Mouse (Mus musculus): ENCODE data around the gene Smurf2. TPM values are rescaled to one million over a fixed set of nuclear protein-coding genes. Genes with fewer than 3 reads are reported as not detected.
A peak's percentile ranks its signal among the peaks of the same experiment; 100 is the strongest.

The Smurf2 gene
- polyA plus RNA-seq (2015; fragmentation: Nextera tagmentation; extraction: Ambion mirVana): 14.0 and 15.1 TPM in 2 replicates

- peaks cover 29% of the 10 kb centered on the region for H3K4me1 ChIP-seq
- 3% methylated on average over 46 of the region's 72 CpGs for WGBS
- H3K9ac ChIP-seq: peak within 1 kb of the TSS; percentile 95
- no peaks in the 10 kb centered on the region for H3K27me3 ChIP-seq (replicated peaks)
- peak within 1 kb of the TSS; percentile 95 for H3K27ac ChIP-seq
- H3K4me3 ChIP-seq: peak within 1 kb of the TSS; percentile 91
- no peaks in the 10 kb centered on the region for H3K9me3 ChIP-seq
- no peaks in the 10 kb centered on the region for H3K36me3 ChIP-seq (replicated peaks)
- ATAC-seq (replicated peaks): peak; percentile 97
- peak within 1 kb of the TSS; percentile 90 for H3K4me2 ChIP-seq
These were observed at the start of gene Smurf2 for GRCm38 (mm10) chr11:106920551-106921379. TSS of gene Smurf2 (minus strand) at chr11:106920715.

DNA sequence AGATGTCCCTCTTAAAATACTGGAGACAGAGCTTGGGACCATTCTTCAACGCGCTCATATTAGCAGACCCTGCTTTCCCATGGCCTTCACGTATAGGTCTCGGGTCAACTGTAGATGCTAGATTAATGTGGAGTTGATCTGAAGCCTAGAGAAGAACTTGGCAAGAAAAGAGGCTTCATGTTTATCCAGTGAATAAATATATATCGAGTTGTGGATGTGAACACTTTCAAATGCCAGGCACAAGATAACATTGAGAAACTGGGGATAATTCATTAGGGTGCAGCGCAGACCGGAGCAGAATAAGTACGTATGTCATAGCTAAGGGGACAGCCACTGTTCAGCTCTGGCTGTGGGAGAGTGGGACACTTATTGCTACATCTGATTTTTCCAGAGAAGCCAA is 49.3 kb upstream of the Smurf2 start:
- H3K4me2 ChIP-seq: no peak overlapping the region
- H3K4me1 ChIP-seq: no peaks in the 10 kb centered on the region
- no peak overlapping the region for H3K27ac ChIP-seq
- no peaks in the 10 kb centered on the region for H3K27me3 ChIP-seq (replicated peaks)
- 96% methylated on average over 8 of the region's 8 CpGs for WGBS
- no peak overlapping the region for H3K4me3 ChIP-seq
- H3K9me3 ChIP-seq: no peaks in the 10 kb centered on the region
- H3K36me3 ChIP-seq (replicated peaks): no peaks in the 10 kb centered on the region
- H3K9ac ChIP-seq: no peak overlapping the region
- no peak for ATAC-seq (replicated peaks)

- Histone ChIP-seq H3K4me1 (no peaks in the 10 kb centered on the region), H3K36me3 (replicated peaks) (no peaks in the 10 kb centered on the region), H3K4me3 (no peak overlapping the region), H3K9me3 (no peaks in the 10 kb centered on the region), H3K27me3 (replicated peaks) (no peaks in the 10 kb centered on the region), H3K4me2 (no peak overlapping the region), H3K27ac (no peak overlapping the region), H3K9ac (no peak overlapping the region)
- WGBS: 76% methylated on average over 10 of the region's 10 CpGs
- no peak for ATAC-seq (replicated peaks)
These were observed 47.1 kb upstream of the Smurf2 start for GRCm38 (mm10) chr11:106967630-106968029.

DNA sequence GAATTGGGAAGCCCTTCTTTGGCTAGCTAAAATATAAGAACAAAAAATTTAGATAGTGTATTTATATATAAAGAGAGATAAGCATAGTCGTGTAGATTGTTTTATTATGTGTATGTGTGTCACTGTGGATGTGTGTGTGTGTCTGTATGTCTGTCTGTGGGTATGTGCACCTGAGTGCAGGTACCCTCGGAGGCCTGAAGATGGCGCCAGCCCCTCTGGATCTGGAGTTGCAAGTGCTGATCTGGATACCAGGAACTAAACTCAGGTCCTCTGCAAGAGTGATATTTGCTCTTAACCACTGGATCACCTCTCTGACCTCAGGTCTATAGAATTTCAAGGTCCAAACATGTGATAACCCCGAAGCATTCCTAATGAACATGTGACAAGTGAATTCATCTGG is 45.4 kb upstream of the Smurf2 start:
- Histone ChIP-seq H3K27me3 (replicated peaks) (no peaks in the 10 kb centered on the region), H3K4me2 (no peak overlapping the region), H3K4me3 (no peak overlapping the region), H3K4me1 (no peaks in the 10 kb centered on the region), H3K27ac (no peak overlapping the region), H3K9ac (no peak overlapping the region), H3K36me3 (replicated peaks) (no peaks in the 10 kb centered on the region), H3K9me3 (no peaks in the 10 kb centered on the region)
- 88% methylated on average over 4 of the region's 4 CpGs for WGBS
- no peak for ATAC-seq (replicated peaks)

GRCm38 (mm10) chr11:106962310-106962709 is 41.8 kb upstream of the Smurf2 start:
- no peaks in the 10 kb centered on the region for H3K27me3 ChIP-seq (replicated peaks)
- H3K9me3 ChIP-seq: no peaks in the 10 kb centered on the region
- no peak overlapping the region for H3K9ac ChIP-seq
- no peak overlapping the region for H3K27ac ChIP-seq
- no peak overlapping the region for H3K4me3 ChIP-seq
- H3K4me1 ChIP-seq: no peaks in the 10 kb centered on the region
- H3K4me2 ChIP-seq: no peak overlapping the region
- no peaks in the 10 kb centered on the region for H3K36me3 ChIP-seq (replicated peaks)
- ATAC-seq (replicated peaks): no peak
- 85% methylated on average over 9 of the region's 9 CpGs for WGBS

DNA sequence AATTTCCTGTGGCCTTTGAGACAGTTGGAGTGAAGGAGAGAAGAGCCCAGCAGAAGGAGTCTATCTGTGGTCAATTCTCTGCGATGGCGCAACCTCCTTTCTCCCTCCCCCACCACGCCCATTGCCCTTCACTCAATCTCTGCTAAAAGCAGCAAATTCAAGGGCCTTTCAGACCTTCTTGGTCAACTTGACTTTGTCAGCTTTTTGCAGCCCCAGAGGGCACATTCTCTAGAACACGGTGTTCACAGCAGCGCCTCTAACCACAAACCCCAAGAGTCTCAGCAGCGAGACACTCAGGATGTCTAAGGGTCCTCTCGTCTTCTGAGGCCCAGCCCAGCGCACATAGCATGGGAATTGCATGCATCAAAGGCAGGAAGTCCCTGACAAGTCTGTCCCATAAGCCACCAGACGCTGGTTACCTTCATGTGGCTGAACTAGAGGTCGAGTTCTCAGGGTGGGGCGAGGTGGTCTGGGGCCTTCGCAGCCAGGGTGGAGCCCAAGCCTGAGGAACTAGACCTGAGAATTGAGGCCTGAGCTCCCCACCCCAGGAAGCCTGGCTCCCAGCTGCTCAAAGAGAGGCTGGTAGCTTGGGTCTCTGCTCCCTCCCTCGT is 41.1 kb upstream of the Smurf2 start:
- Histone ChIP-seq H3K4me2 (no peak overlapping the region), H3K27ac (no peak overlapping the region), H3K4me3 (no peak overlapping the region), H3K36me3 (replicated peaks) (no peaks in the 10 kb centered on the region), H3K9me3 (no peaks in the 10 kb centered on the region), H3K27me3 (replicated peaks) (no peaks in the 10 kb centered on the region), H3K9ac (no peak overlapping the region), H3K4me1 (no peaks in the 10 kb centered on the region)
- ATAC-seq (replicated peaks): no peak
- WGBS: 84% methylated on average over 13 of the region's 13 CpGs

GRCm38 (mm10) chr11:106959121-106959520 is 38.6 kb upstream of the Smurf2 start:
- H3K27ac ChIP-seq: no peak overlapping the region
- no peak for ATAC-seq (replicated peaks)
- WGBS: 83% methylated on average over 5 of the region's 5 CpGs

GRCm38 (mm10) chr11:106958407-106959071 is 38.0 kb upstream of the Smurf2 start:
- H3K36me3 ChIP-seq (replicated peaks): no peaks in the 10 kb centered on the region
- no peak overlapping the region for H3K4me3 ChIP-seq
- H3K9ac ChIP-seq: no peak overlapping the region
- no peak for ATAC-seq (replicated peaks)
- no peak overlapping the region for H3K4me2 ChIP-seq
- H3K27ac ChIP-seq: no peak overlapping the region
- H3K4me1 ChIP-seq: no peaks in the 10 kb centered on the region
- no peaks in the 10 kb centered on the region for H3K9me3 ChIP-seq
- 88% methylated on average over 6 of the region's 6 CpGs for WGBS
- H3K27me3 ChIP-seq (replicated peaks): no peaks in the 10 kb centered on the region

More at GRCm38 (mm10) chr11:106959121-106959520, 38.6 kb upstream of the Smurf2 start:
- no peaks in the 10 kb centered on the region for H3K36me3 ChIP-seq (replicated peaks)
- no peak overlapping the region for H3K4me2 ChIP-seq
- H3K9me3 ChIP-seq: no peaks in the 10 kb centered on the region
- H3K9ac ChIP-seq: no peak overlapping the region
- no peak overlapping the region for H3K4me3 ChIP-seq
- no peaks in the 10 kb centered on the region for H3K27me3 ChIP-seq (replicated peaks)
- H3K4me1 ChIP-seq: no peaks in the 10 kb centered on the region

DNA sequence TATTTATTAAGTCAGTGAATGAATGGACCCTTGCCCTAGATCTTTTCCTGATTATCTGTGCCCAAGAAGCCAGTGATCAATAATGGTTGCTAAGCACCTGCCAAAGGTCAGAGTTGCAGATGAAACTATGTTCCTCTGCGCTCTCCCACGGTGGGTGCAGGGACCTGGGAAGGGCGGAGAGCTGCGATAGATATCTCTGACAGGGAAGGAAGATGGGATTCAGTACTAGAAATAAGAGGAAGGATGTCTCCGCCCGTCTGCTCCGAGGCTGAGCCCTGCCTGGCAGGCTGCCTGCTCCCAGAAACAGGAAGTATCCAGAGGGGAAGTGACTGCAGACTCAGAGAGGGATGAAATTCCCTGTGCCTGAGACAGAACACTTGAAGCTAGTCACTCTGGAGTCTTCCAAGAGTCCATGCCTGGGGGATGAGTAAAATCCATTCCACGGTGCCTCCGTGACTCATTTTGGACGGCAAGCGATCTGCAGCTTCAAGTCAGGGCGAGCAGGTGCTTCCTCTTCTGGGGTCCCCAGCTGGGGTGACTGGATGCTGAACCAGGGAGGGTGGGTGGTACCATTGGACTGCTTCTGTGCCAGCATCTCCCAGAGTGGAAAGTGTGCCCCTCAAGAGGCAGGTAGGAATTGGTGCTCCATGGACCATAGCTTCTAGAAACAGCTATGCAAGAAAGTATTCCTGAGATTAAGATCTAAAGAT is 36.9 kb upstream of the Smurf2 start:
- H3K27me3 ChIP-seq (replicated peaks): no peaks in the 10 kb centered on the region
- no peaks in the 10 kb centered on the region for H3K4me1 ChIP-seq
- no peak overlapping the region for H3K4me2 ChIP-seq
- 0 out of 2 replicates have a peak overlapping the region, but pooled peaks have one; percentile 14 for H3K27ac ChIP-seq
- no peak for ATAC-seq (replicated peaks)
- H3K9me3 ChIP-seq: no peaks in the 10 kb centered on the region
- H3K9ac ChIP-seq: no peak overlapping the region
- H3K36me3 ChIP-seq (replicated peaks): no peaks in the 10 kb centered on the region
- 89% methylated on average over 12 of the region's 12 CpGs for WGBS
- no peak overlapping the region for H3K4me3 ChIP-seq

- ATAC-seq (replicated peaks): no peak
These were observed 34.1 kb upstream of the Smurf2 start for GRCm38 (mm10) chr11:106954566-106954965.

DNA sequence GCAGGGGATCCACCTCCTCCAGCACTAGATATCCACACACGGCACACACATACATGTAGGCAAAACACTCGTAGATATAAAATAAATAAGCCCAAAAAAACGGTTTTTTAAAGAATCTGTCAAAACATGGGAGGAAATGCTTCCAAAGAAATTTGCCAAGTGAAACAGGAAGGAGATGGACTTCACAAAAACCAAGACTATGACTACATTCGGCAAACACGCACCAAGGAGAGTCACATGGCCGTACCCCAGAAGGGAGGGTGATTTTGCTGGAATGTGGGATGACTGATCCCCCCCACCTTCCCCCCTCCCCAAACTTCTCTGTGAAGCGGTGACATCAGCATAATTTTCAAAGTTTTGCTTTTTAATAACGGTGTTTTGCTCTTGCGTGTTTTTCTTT is 33.6 kb upstream of the Smurf2 start:
- Histone ChIP-seq H3K36me3 (replicated peaks) (no peaks in the 10 kb centered on the region), H3K27ac (no peak overlapping the region), H3K4me1 (no peaks in the 10 kb centered on the region), H3K9ac (no peak overlapping the region), H3K4me2 (no peak overlapping the region), H3K4me3 (no peak overlapping the region), H3K9me3 (no peaks in the 10 kb centered on the region), H3K27me3 (replicated peaks) (no peaks in the 10 kb centered on the region)
- WGBS: 80% methylated on average over 9 of the region's 9 CpGs
- no peak for ATAC-seq (replicated peaks)

More at GRCm38 (mm10) chr11:106954566-106954965, 34.1 kb upstream of the Smurf2 start:
- H3K27ac ChIP-seq: no peak overlapping the region
- no peaks in the 10 kb centered on the region for H3K27me3 ChIP-seq (replicated peaks)
- H3K4me3 ChIP-seq: no peak overlapping the region
- no peaks in the 10 kb centered on the region for H3K4me1 ChIP-seq
- 75% methylated on average over 8 of the region's 8 CpGs for WGBS
- no peaks in the 10 kb centered on the region for H3K9me3 ChIP-seq
- H3K36me3 ChIP-seq (replicated peaks): no peaks in the 10 kb centered on the region
- H3K9ac ChIP-seq: no peak overlapping the region
- H3K4me2 ChIP-seq: no peak overlapping the region

- H3K4me3 ChIP-seq: no peak overlapping the region
- H3K36me3 ChIP-seq (replicated peaks): no peaks in the 10 kb centered on the region
- WGBS: 91% methylated on average over 5 of the region's 5 CpGs
- H3K27ac ChIP-seq: no peak overlapping the region
- ATAC-seq (replicated peaks): no peak
- no peak overlapping the region for H3K4me2 ChIP-seq
- H3K4me1 ChIP-seq: no peaks in the 10 kb centered on the region
- no peaks in the 10 kb centered on the region for H3K9me3 ChIP-seq
- no peak overlapping the region for H3K9ac ChIP-seq
- H3K27me3 ChIP-seq (replicated peaks): no peaks in the 10 kb centered on the region
These were observed 16.8 kb upstream of the Smurf2 start for GRCm38 (mm10) chr11:106937306-106937705.
